In the genomic region with DNA sequence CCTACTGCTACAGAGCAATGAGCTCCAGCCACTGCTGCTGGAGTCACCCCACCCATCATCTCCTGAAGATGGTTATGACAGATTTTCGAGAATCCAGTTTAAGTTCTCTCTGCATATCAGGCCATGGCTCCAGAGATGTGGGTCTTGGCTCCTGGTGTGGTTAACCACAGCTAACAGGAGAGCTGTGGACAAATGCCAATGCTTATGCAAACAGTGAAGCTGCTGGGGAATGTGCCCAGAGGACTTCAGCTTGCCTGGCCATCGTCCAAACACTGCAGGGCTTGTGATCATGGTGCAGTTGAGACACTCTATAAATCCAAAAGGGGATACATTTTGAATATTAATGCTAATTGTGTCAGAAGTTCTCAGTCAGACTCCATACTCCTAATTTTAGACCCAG, we compare ENCODE assay signal across 7 mouse cellular contexts.
DNase-seq lines count a peak whose midpoint lies in the region.

No protein-coding gene starts in this region.

- DNase-seq in layer of hippocampus, adult 9-11 months, result peak; percentile 44
- no peak for DNase-seq in layer of hippocampus, adult 9-10 months (ENCODE audit: low spot score)
- DNase-seq in adrenal gland, postnatal 14 days, result peak; percentile 60
- peak; percentile 77 to 81 for DNase-seq in heart, postnatal 10 days
- DNase-seq in lung, postnatal 14 days, result peak; percentile 68
- no peak for DNase-seq in natural killer cell, adult 2 months (ENCODE audit: low spot score in 2 of 2)
- DNase-seq in thymus, postnatal 36 days, result no peak

- intact Hi-C loops in heart, postnatal 10 days (cut with DNase I), result no loop called here

Comparison
In these comparisons a context has a peak if more than half of its experiments do, and no peak if none do; other contexts are left out.
1. DNase-seq: peak in layer of hippocampus, adult 9-11 months (single experiment), adrenal gland, postnatal 14 days (single experiment), heart, postnatal 10 days (2 of 2) and lung, postnatal 14 days (single experiment); none in layer of hippocampus, adult 9-10 months (single experiment), natural killer cell, adult 2 months (0 of 2) and thymus, postnatal 36 days (0 of 2).